Mouse (Mus musculus): ENCODE data around the gene Tnrc6b.

The Tnrc6b gene

GRCm38 (mm10) chr15:80949431-80949830 is 238.3 kb downstream of the Tnrc6b start:
- no peak for DNase-seq (ENCODE audit: low read depth in 1 of 2, low spot score in 2 of 2)

GRCm38 (mm10) chr15:80950055-80950454 is 238.9 kb downstream of the Tnrc6b start:
- no peak for DNase-seq (ENCODE audit: low read depth in 1 of 2, low spot score in 2 of 2)

GRCm38 (mm10) chr15:80953971-80954370 is 242.9 kb downstream of the Tnrc6b start:
- no peak for DNase-seq (ENCODE audit: low read depth in 1 of 2, low spot score in 2 of 2)

GRCm38 (mm10) chr15:80954861-80955260 is 243.7 kb downstream of the Tnrc6b start:
- DNase-seq (ENCODE audit: low read depth in 1 of 2, low spot score in 2 of 2), result no peak

GRCm38 (mm10) chr15:80955836-80956438 is 244.8 kb downstream of the Tnrc6b start:
- no peak for DNase-seq (ENCODE audit: low read depth in 1 of 2, low spot score in 2 of 2)

- no peak for DNase-seq (ENCODE audit: low read depth in 1 of 2, low spot score in 2 of 2)
These were observed 258.3 kb downstream of the Tnrc6b start for GRCm38 (mm10) chr15:80969371-80969770.

GRCm38 (mm10) chr15:80974311-80974710 is 263.2 kb downstream of the Tnrc6b start:
- DNase-seq (ENCODE audit: low read depth in 1 of 2, low spot score in 2 of 2), result no peak

GRCm38 (mm10) chr15:80975666-80976065 is 264.6 kb downstream of the Tnrc6b start:
- DNase-seq (ENCODE audit: low read depth in 1 of 2, low spot score in 2 of 2), result no peak

GRCm38 (mm10) chr15:80977620-80978334 is 266.7 kb downstream of the Tnrc6b start, which contains the start of gene Sgsm3:
Gene Sgsm3, plus strand, starts transcription at chr15:80977765.
- DNase-seq (ENCODE audit: low read depth in 1 of 2, low spot score in 2 of 2), result peak; percentile 18 to 54

GRCm38 (mm10) chr15:80979611-80980010 is 268.5 kb downstream of the Tnrc6b start:
- no peak for DNase-seq (ENCODE audit: low read depth in 1 of 2, low spot score in 2 of 2)

- DNase-seq (ENCODE audit: low read depth in 1 of 2, low spot score in 2 of 2), result no peak
These were observed 270.1 kb downstream of the Tnrc6b start for GRCm38 (mm10) chr15:80981176-80981575.

GRCm38 (mm10) chr15:80983264-80983663 is 272.2 kb downstream of the Tnrc6b start:
- no peak for DNase-seq (ENCODE audit: low read depth in 1 of 2, low spot score in 2 of 2)

GRCm38 (mm10) chr15:80988331-80988730 is 277.2 kb downstream of the Tnrc6b start:
- DNase-seq (ENCODE audit: low read depth in 1 of 2, low spot score in 2 of 2), result no peak

- no peak for DNase-seq (ENCODE audit: low read depth in 1 of 2, low spot score in 2 of 2)
These were observed 278.6 kb downstream of the Tnrc6b start for GRCm38 (mm10) chr15:80989712-80990111.

All from monocyte, adult 2 months (primary cell).